Mouse (Mus musculus) kidney, adult 10 weeks (tissue): ENCODE measurements around the gene Gstm2. TPM values are rescaled to one million over a fixed set of nuclear protein-coding genes. Genes with fewer than 3 reads are reported as not detected.

Experiments
- polyA plus RNA-seq: library from polyadenylated mRNA; stranded (reverse); fragments of 350-450 nt; fragmentation: Illumina TruSeq; extraction: RNeasy Lipid Tissue Mini Kit (QIAGEN cat#74804); gene quantifications from one replicate; pipeline ENCODE4 v1.2.3, GENCODE M21; 2014; ENCODE audit warnings: low read depth, low replicate concordance

Gene Gstm2
- polyA plus RNA-seq = 66.2 TPM

GRCm38 (mm10) chr3:107986041-107986562, at the start of gene Gstm2:
Gene Gstm2 (minus strand): TSS chr3:107986453.

GRCm38 (mm10) chr3:108017473-108018189, 31.4 kb upstream of the Gstm2 start, which contains the start of gene Gstm1:
Gene Gstm1 (minus strand): TSS chr3:108017973.

GRCm38 (mm10) chr3:107968724-107969395, 17.4 kb downstream of the Gstm2 start, which contains the start of gene Gstm3:
Gene Gstm3 (minus strand): TSS chr3:107969283.

GRCm38 (mm10) chr3:107943239-107943990, 42.8 kb downstream of the Gstm2 start, which contains the start of gene Gstm6:
Gene Gstm6 (minus strand): TSS chr3:107943749.

Other genes starting within 250 kb of the Gstm2 start
- gene Csf1, start 226.0 kb downstream of the Gstm2 start, polyA plus RNA-seq = 5.1 TPM
- 0.24 TPM for gene Eps8l3, start 109.2 kb downstream of the Gstm2 start, polyA plus RNA-seq
- 298 TPM for gene Gstm5, start 90.6 kb downstream of the Gstm2 start, polyA plus RNA-seq
- 4.3 TPM for gene Gstm7, start 54.6 kb downstream of the Gstm2 start, polyA plus RNA-seq
- gene Gstm6, start 42.7 kb downstream of the Gstm2 start, polyA plus RNA-seq = 1.2 TPM
- gene Gstm3, start 17.2 kb downstream of the Gstm2 start, polyA plus RNA-seq = not detected
- gene Gstm1, start 31.5 kb upstream of the Gstm2 start, polyA plus RNA-seq = 53.9 TPM
- gene Gstm4, start 58.4 kb upstream of the Gstm2 start, polyA plus RNA-seq = 3.7 TPM
- gene Ampd2, start 100.2 kb upstream of the Gstm2 start, polyA plus RNA-seq = 8.5 TPM
- gene Gnat2, start 106.3 kb upstream of the Gstm2 start, polyA plus RNA-seq = 0.77 TPM
- gene Gnai3, start 159.7 kb upstream of the Gstm2 start, polyA plus RNA-seq = 225 TPM
- gene Gpr61, start 168.4 kb upstream of the Gstm2 start, polyA plus RNA-seq = not detected
- 7.6 TPM for gene Amigo1, start 199.9 kb upstream of the Gstm2 start, polyA plus RNA-seq
- 5.1 TPM for gene Cyb561d1, start 214.8 kb upstream of the Gstm2 start, polyA plus RNA-seq
- 2.3 TPM for gene Atxn7l2, start 224.5 kb upstream of the Gstm2 start, polyA plus RNA-seq
- 14.7 TPM for gene Sypl2, start 240.2 kb upstream of the Gstm2 start, polyA plus RNA-seq